Mouse (Mus musculus) G1E (cell line): ENCODE data around the gene Kbtbd12.

Experiments
- CTCF ChIP-seq: IDR thresholded peaks from 2 replicates; pipeline ENCODE4 v1.5.1; 2012; ENCODE audit warnings: low read depth, low read length, inconsistent platforms, mixed read lengths
- GATA2 ChIP-seq: IDR thresholded peaks from 2 replicates; pipeline ENCODE4 v1.6.1; 2012; ENCODE audit warnings: low read depth, low read length, inconsistent platforms, borderline replicate concordance
- POLR2AphosphoS5 ChIP-seq: IDR thresholded peaks from 2 replicates; pipeline ENCODE4 v1.6.1; 2012; ENCODE audit warnings: low read depth, low read length, inconsistent platforms; ENCODE audit not compliant: insufficient replicate concordance

- TF ChIP-seq CTCF (no peak), POLR2AphosphoS5 (no peak), GATA2 (no peak)
Measured at GRCm38 (mm10) chr6:88639372-88639920, 1.7 kb upstream of the Kbtbd12 start.
